Mouse (Mus musculus): ENCODE measurements around the gene Gm13290.
"Not testable (repeated sequence)": the region's sequence is repeated elsewhere in the genome, so short reads cannot be mapped to it uniquely, and the experiment has no call there.

GRCm38 (mm10) chr4:88802954-88803353, 29.3 kb downstream of the Gm13290 start, which contains the start of gene Gm13287:
- not testable (repeated sequence) for TF ChIP-seq CTCF, EP300 (IDR thresholded peaks at IDR 0.05; ENCODE audit: low read depth)
